Mouse (Mus musculus) ES-E14 (cell line): Measurements from ENCODE around the gene Ogfod3. TPM values are rescaled to one million over a fixed set of nuclear protein-coding genes. Genes with fewer than 3 reads are reported as not detected.
A peak's percentile ranks its signal among the peaks of the same experiment; 100 is the strongest.

Experiments
- DNase-seq: peaks from one replicate; pipeline ENCODE4 v3.0.0-alpha.2; 2013; ENCODE audit warnings: low read depth, low spot score
- H3K27ac ChIP-seq: 2 replicates; pipeline ENCODE4 v1.5.1; 2012; ENCODE audit warnings: low read depth, mild to moderate bottlenecking, low read length, moderate library complexity, mixed read lengths; ENCODE audit not compliant: poor library complexity, insufficient read depth, severe bottlenecking
- H3K36me3 ChIP-seq: 2 replicates; pipeline ENCODE4 v1.6.1; 2012; ENCODE audit warnings: mild to moderate bottlenecking, low read length, moderate library complexity, mixed read lengths; ENCODE audit not compliant: control insufficient read depth, poor library complexity, insufficient read depth, severe bottlenecking
- H3K4me1 ChIP-seq, 2 experiments: fragments of 150-350 bp in 1 of 2; sonication (generic) in 1 of 2; 2 replicates each; pipeline ENCODE4 v1.6.1; 2012; ENCODE audit warnings: low read length in 2 of 2, mild to moderate bottlenecking in 1 of 2, mixed read lengths in 1 of 2; ENCODE audit not compliant: control insufficient read depth in 2 of 2, insufficient read depth in 2 of 2, poor library complexity in 1 of 2
- H3K4me3 ChIP-seq, 2 experiments: fragments of 150-350 bp in 1 of 2; sonication (generic) in 1 of 2; 2 replicates each; pipeline ENCODE4 v1.5.1; 2012; ENCODE audit warnings: low read length in 2 of 2, low read depth in 1 of 2, mild to moderate bottlenecking in 1 of 2, mixed read lengths in 1 of 2; ENCODE audit not compliant: insufficient read depth in 1 of 2, poor library complexity in 1 of 2, severe bottlenecking in 1 of 2
- H3K9ac ChIP-seq: 2 replicates; pipeline ENCODE4 v1.6.1; 2012; ENCODE audit warnings: low read depth, mild to moderate bottlenecking, low read length, mixed read lengths; ENCODE audit not compliant: poor library complexity, insufficient read depth, severe bottlenecking
- H3K9me3 ChIP-seq: fragments of 150-350 bp; sonication (generic); 2 replicates; pipeline ENCODE4 v1.6.1; 2012; ENCODE audit warnings: low read depth, mild to moderate bottlenecking, low read length; ENCODE audit not compliant: control insufficient read depth, insufficient read depth
- CHD2 ChIP-seq: IDR thresholded peaks from 2 replicates; pipeline ENCODE4 v1.6.1; 2014; ENCODE audit warnings: mild to moderate bottlenecking, low read depth, low read length, inconsistent platforms
- HCFC1 ChIP-seq: IDR thresholded peaks from 2 replicates; pipeline ENCODE4 v1.6.1; 2012; ENCODE audit warnings: low read length, inconsistent platforms, borderline replicate concordance; ENCODE audit not compliant: insufficient read depth
- MAFK ChIP-seq: IDR thresholded peaks from 2 replicates; pipeline ENCODE4 v1.6.1; 2014; ENCODE audit warnings: mild to moderate bottlenecking, low read depth, low read length, inconsistent platforms; ENCODE audit not compliant: insufficient read depth
- ZC3H11A ChIP-seq: IDR thresholded peaks from 2 replicates; pipeline ENCODE4 v1.6.1; 2012; ENCODE audit warnings: low read depth, mild to moderate bottlenecking, inconsistent platforms, low read length, borderline replicate concordance
- ZNF384 ChIP-seq: IDR thresholded peaks from 2 replicates; pipeline ENCODE4 v1.6.1; 2012; ENCODE audit warnings: low read depth, low read length, inconsistent platforms
- in situ Hi-C, 2 experiments: fragments of 600-800 bp; cut with MboI; formaldehyde crosslinking; loops; one replicate each; pipeline ENCODE4 v1.15.1; 2025; ENCODE audit warnings: low sequenced_read_pairs in 2 of 2, inconsistent platforms in 1 of 2; ENCODE audit not compliant: unreplicated experiment in 2 of 2
- total RNA-seq: library from RNA; depleted of rRNA; stranded (reverse); fragments of 300-350 nt; gene quantifications from 2 replicates; pipeline ENCODE4 v1.2.3, GENCODE M21; 2012

The Ogfod3 gene
- total RNA-seq, 1 experiment: 16.3 TPM

DNA sequence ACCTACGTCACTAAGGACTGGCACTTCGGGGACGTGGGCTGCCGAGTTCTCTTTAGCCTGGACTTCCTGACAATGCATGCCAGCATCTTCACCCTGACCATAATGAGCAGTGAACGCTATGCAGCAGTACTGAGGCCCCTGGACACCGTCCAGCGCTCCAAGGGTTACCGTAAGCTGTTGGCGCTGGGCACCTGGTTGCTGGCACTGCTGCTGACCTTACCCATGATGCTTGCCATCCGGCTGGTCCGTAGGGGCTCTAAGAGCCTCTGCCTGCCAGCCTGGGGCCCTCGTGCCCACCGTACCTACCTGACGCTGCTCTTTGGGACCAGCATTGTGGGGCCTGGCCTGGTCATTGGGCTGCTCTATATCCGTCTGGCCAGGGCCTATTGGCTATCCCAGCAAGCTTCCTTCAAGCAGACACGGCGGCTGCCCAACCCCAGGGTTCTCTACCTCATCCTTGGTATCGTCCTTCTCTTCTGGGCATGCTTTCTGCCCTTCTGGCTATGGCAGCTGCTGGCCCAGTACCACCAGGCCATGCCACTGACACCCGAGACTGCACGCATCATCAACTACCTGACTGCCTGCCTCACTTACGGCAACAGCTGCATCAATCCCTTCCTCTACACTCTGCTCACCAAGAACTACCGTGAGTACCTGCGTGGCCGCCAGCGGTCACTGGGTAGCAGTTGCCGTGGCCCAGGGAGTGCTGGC, 43.7 kb downstream of the Ogfod3 start:
- Histone ChIP-seq H3K4me3 (no peak overlapping the region; a peak in 1 of 4 replicates), H3K36me3 (no peaks in the 10 kb centered on the region), H3K4me1 (peaks cover 0 to 8% of the 10 kb centered on the region in 2 experiments; a peak in 1 of 4 replicates), H3K27ac (no peak overlapping the region), H3K9ac (no peak overlapping the region), H3K9me3 (no peaks in the 10 kb centered on the region)
- in situ Hi-C loops: no loop called here
- no peak for TF ChIP-seq CHD2
- TF ChIP-seq ZC3H11A: no peak
- no peak for TF ChIP-seq ZNF384
- no peak for TF ChIP-seq MAFK
- no peak for TF ChIP-seq HCFC1
- DNase-seq: no peak

DNA sequence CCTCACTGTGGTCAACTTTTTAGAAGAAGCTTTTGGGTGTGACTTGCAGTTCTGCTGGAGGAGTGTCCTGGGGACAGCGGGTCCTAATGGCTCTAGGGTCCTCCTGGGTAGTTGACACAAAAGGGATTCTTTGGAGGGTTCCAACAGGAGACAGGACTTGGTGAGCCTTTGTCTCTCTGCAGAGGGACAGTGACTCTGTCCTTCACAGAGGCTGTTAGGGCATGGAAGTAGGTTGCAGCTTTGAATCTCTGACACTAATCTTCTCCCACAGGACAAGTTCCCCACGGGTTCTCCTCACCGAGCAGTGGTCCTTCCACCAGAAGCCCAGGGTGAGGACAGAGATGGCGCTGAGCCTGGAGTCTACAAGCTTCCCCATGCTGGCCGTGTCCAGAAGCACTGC, 44.5 kb downstream of the Ogfod3 start, which contains the start of gene Uts2r:
Gene Uts2r (plus strand): TSS at position 301 of the 400 bp plus-strand sequence.
- H3K9me3 ChIP-seq: no peaks in the 10 kb centered on the region
- no peak within 1 kb of the TSS for H3K27ac ChIP-seq
- no peak for DNase-seq
- H3K9ac ChIP-seq: no peak within 1 kb of the TSS
- TF ChIP-seq ZC3H11A (no peak), HCFC1 (no peak), CHD2 (no peak), ZNF384 (no peak), MAFK (no peak)
- in situ Hi-C loops: no loop called here
- no peaks in the 10 kb centered on the region for H3K36me3 ChIP-seq
- peaks cover 0 to 8% of the 10 kb centered on the region in 2 experiments; a peak in 1 of 4 replicates for H3K4me1 ChIP-seq
- no peak within 1 kb of the TSS; a peak in 1 of 4 replicates for H3K4me3 ChIP-seq

DNA sequence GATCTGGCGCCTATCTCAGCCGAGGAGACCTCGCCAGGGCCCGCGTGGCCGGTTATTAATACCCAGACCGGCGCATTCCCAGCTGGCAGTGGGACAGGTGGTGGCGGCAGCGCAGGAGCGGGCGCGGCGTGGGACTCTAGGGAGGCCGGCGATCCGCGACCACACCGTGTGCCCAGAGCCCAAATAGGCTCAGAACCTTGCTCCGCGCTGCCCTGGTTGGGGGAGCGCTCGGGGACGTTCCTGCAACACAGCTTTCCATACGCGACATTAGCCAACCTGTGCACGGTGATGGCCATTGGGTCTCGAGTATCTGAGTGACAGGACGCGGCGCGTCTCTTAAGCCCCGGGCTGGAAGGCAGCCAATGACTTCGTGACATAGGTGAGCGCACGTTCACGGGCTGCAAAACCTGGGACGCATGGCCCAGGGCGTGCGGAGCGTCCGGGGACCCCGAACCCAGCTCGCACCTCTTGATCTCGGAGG, 48.1 kb downstream of the Ogfod3 start:
- in situ Hi-C loops: no loop called here
- Histone ChIP-seq H3K4me1 (peaks cover 2 to 7% of the 10 kb centered on the region in 2 experiments; a peak in 2 of 4 replicates), H3K9ac (peak overlapping the region; percentile 37; the same call in 1 of the 2 replicates), H3K4me3 (peak overlapping the region; percentile 53 to 54), H3K9me3 (no peaks in the 10 kb centered on the region), H3K36me3 (peaks cover 3% of the 10 kb centered on the region; the same call in 1 of the 2 replicates), H3K27ac (no peak overlapping the region)
- DNase-seq: no peak
- TF ChIP-seq CHD2 (no peak), HCFC1 (no peak), MAFK (no peak), ZNF384 (no peak), ZC3H11A (no peak)

DNA sequence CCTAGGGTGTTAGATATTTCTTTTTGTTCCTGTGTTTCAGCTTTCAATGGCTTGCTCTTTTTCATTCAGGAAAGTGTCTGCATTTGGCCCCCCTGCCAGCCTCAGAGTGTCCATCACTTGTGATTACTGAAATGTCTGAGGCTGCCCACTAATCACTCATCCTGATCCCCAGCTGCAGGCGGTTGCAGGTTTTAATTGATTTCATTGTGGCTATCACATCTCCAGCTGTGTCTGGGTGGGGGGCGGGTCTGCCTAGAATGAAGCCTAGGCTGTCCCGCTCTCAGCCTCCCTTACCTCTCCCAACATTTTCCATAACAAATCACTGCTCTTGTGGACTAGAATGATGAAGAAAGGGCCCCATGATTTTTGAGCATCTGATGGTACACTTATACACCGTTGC, 50.3 kb downstream of the Ogfod3 start:
- Histone ChIP-seq H3K27ac (no peak overlapping the region), H3K9me3 (no peaks in the 10 kb centered on the region), H3K9ac (no peak overlapping the region), H3K4me1 (peaks cover 2 to 4% of the 10 kb centered on the region in 2 experiments; a peak in 2 of 4 replicates), H3K4me3 (no peak overlapping the region), H3K36me3 (peaks cover 3% of the 10 kb centered on the region; the same call in 1 of the 2 replicates)
- in situ Hi-C loops: no loop called here
- no peak for DNase-seq
- TF ChIP-seq HCFC1 (no peak), ZNF384 (no peak), MAFK (no peak), ZC3H11A (no peak), CHD2 (no peak)
